Mouse (Mus musculus): Measurements from ENCODE around the gene Slc16a8. TPM values are rescaled to one million over a fixed set of nuclear protein-coding genes. Genes with fewer than 3 reads are reported as not detected.

Gene Slc16a8
- polyA plus RNA-seq, 1 experiment from 2014 or later = 0.50 TPM

- ATAC-seq (ENCODE audit: insufficient number of reproducible peaks, insufficient read depth, low FRiP score, low TSS enrichment) = no peak
- H3K4me2 ChIP-seq (replicated peaks) = no peak overlapping the region
- 80% methylated on average over 5 of the region's 5 CpGs for WGBS
- no peaks in the 10 kb centered on the region for H3K27me3 ChIP-seq
- 0 out of 2 replicates have a peak, but pooled peaks cover 4% of the 10 kb centered on the region for H3K36me3 ChIP-seq
- H3K4me1 ChIP-seq = peaks cover 3% of the 10 kb centered on the region; the same call in 1 of the 2 replicates
- H3K27ac ChIP-seq = no peak overlapping the region
- H3K4me3 ChIP-seq = no peak overlapping the region
- H3K9ac ChIP-seq = no peak overlapping the region
- H3K9me3 ChIP-seq = no peaks in the 10 kb centered on the region
Measured at GRCm38 (mm10) chr15:79282434-79282833, 27.9 kb upstream of the Slc16a8 start.

- no peaks in the 10 kb centered on the region for H3K9me3 ChIP-seq
- H3K27me3 ChIP-seq = no peaks in the 10 kb centered on the region
- H3K4me3 ChIP-seq = no peak overlapping the region
- H3K9ac ChIP-seq = no peak overlapping the region
- H3K36me3 ChIP-seq = 0 out of 2 replicates have a peak, but pooled peaks cover 4% of the 10 kb centered on the region
- peaks cover 3% of the 10 kb centered on the region; the same call in 1 of the 2 replicates for H3K4me1 ChIP-seq
- WGBS = 84% methylated on average over 1 of the region's 1 CpGs
- no peak for ATAC-seq (ENCODE audit: insufficient number of reproducible peaks, insufficient read depth, low FRiP score, low TSS enrichment)
- H3K4me2 ChIP-seq (replicated peaks) = no peak overlapping the region
- H3K27ac ChIP-seq = no peak overlapping the region
Measured at GRCm38 (mm10) chr15:79281389-79281788, 26.8 kb upstream of the Slc16a8 start.

- no peak overlapping the region for H3K4me3 ChIP-seq
- H3K27ac ChIP-seq = no peak overlapping the region
- no peaks in the 10 kb centered on the region for H3K9me3 ChIP-seq
- 58% methylated on average over 5 of the region's 5 CpGs for WGBS
- peaks cover 3% of the 10 kb centered on the region; the same call in 1 of the 2 replicates for H3K4me1 ChIP-seq
- no peak for ATAC-seq (ENCODE audit: insufficient number of reproducible peaks, insufficient read depth, low FRiP score, low TSS enrichment)
- H3K4me2 ChIP-seq (replicated peaks) = no peak overlapping the region
- H3K9ac ChIP-seq = no peak overlapping the region
- H3K27me3 ChIP-seq = no peaks in the 10 kb centered on the region
- H3K36me3 ChIP-seq = no peaks in the 10 kb centered on the region
Measured at GRCm38 (mm10) chr15:79280850-79281249, 26.3 kb upstream of the Slc16a8 start.

- Histone ChIP-seq H3K27ac (no peak overlapping the region), H3K9ac (no peak overlapping the region), H3K4me2 (replicated peaks) (no peak overlapping the region), H3K4me1 (peaks cover 3% of the 10 kb centered on the region; the same call in 1 of the 2 replicates), H3K27me3 (no peaks in the 10 kb centered on the region), H3K36me3 (no peaks in the 10 kb centered on the region), H3K4me3 (no peak overlapping the region), H3K9me3 (no peaks in the 10 kb centered on the region)
- ATAC-seq (ENCODE audit: insufficient number of reproducible peaks, insufficient read depth, low FRiP score, low TSS enrichment) = no peak
- WGBS = 28% methylated on average over 6 of the region's 6 CpGs
Measured at GRCm38 (mm10) chr15:79280209-79280608, 25.6 kb upstream of the Slc16a8 start.

GRCm38 (mm10) chr15:79277728-79278127 is 23.2 kb upstream of the Slc16a8 start:
- Histone ChIP-seq H3K9me3 (no peaks in the 10 kb centered on the region), H3K4me3 (no peak overlapping the region), H3K27me3 (no peaks in the 10 kb centered on the region), H3K27ac (no peak overlapping the region), H3K9ac (no peak overlapping the region), H3K4me1 (peaks cover 3% of the 10 kb centered on the region; the same call in 1 of the 2 replicates), H3K36me3 (no peaks in the 10 kb centered on the region), H3K4me2 (replicated peaks) (no peak overlapping the region)
- ATAC-seq (ENCODE audit: insufficient number of reproducible peaks, insufficient read depth, low FRiP score, low TSS enrichment) = no peak
- WGBS = 50% methylated on average over 10 of the region's 10 CpGs

- no peaks in the 10 kb centered on the region for H3K9me3 ChIP-seq
- ATAC-seq (ENCODE audit: insufficient number of reproducible peaks, insufficient read depth, low FRiP score, low TSS enrichment) = no peak
Measured at GRCm38 (mm10) chr15:79273020-79273419, 18.5 kb upstream of the Slc16a8 start.

GRCm38 (mm10) chr15:79271124-79271746 is 16.7 kb upstream of the Slc16a8 start:
- H3K27ac ChIP-seq = no peak overlapping the region
- WGBS = 14% methylated on average over 17 of the region's 17 CpGs
- peak overlapping the region; percentile 54 for H3K4me2 ChIP-seq (replicated peaks)
- no peaks in the 10 kb centered on the region for H3K9me3 ChIP-seq
- peaks cover 14% of the 10 kb centered on the region; the same call in 1 of the 2 replicates for H3K27me3 ChIP-seq
- H3K36me3 ChIP-seq = no peaks in the 10 kb centered on the region
- H3K9ac ChIP-seq = no peak overlapping the region
- ATAC-seq (ENCODE audit: insufficient number of reproducible peaks, insufficient read depth, low FRiP score, low TSS enrichment) = no peak
- H3K4me3 ChIP-seq = 0 out of 2 replicates have a peak overlapping the region, but pooled peaks have one; percentile 29
- H3K4me1 ChIP-seq = peaks cover 8% of the 10 kb centered on the region; the same call in 1 of the 2 replicates

More at GRCm38 (mm10) chr15:79273020-79273419, 18.5 kb upstream of the Slc16a8 start:
- Histone ChIP-seq H3K4me2 (replicated peaks) (no peak overlapping the region), H3K4me3 (no peak overlapping the region), H3K27me3 (peaks cover 14% of the 10 kb centered on the region; the same call in 1 of the 2 replicates), H3K4me1 (peaks cover 8% of the 10 kb centered on the region; the same call in 1 of the 2 replicates), H3K27ac (no peak overlapping the region), H3K9ac (no peak overlapping the region), H3K36me3 (no peaks in the 10 kb centered on the region)
- WGBS = 63% methylated on average over 10 of the region's 10 CpGs

- Histone ChIP-seq H3K9me3 (no peaks in the 10 kb centered on the region), H3K4me2 (replicated peaks) (peak overlapping the region; percentile 54), H3K4me1 (peaks cover 8% of the 10 kb centered on the region; the same call in 1 of the 2 replicates), H3K27ac (no peak overlapping the region), H3K4me3 (peak overlapping the region; percentile 29), H3K9ac (no peak overlapping the region), H3K36me3 (no peaks in the 10 kb centered on the region), H3K27me3 (peaks cover 14% of the 10 kb centered on the region; the same call in 1 of the 2 replicates)
- ATAC-seq (ENCODE audit: insufficient number of reproducible peaks, insufficient read depth, low FRiP score, low TSS enrichment) = peak; percentile 30; the same call in 1 of the 2 replicates
- WGBS = 2% methylated on average over 33 of the region's 33 CpGs
Measured at GRCm38 (mm10) chr15:79270317-79271123, 16.0 kb upstream of the Slc16a8 start.

- Histone ChIP-seq H3K27me3 (peaks cover 14% of the 10 kb centered on the region; the same call in 1 of the 2 replicates), H3K9me3 (no peaks in the 10 kb centered on the region), H3K9ac (no peak overlapping the region), H3K27ac (no peak overlapping the region), H3K36me3 (no peaks in the 10 kb centered on the region), H3K4me3 (no peak overlapping the region), H3K4me1 (peaks cover 8% of the 10 kb centered on the region; the same call in 1 of the 2 replicates), H3K4me2 (replicated peaks) (no peak overlapping the region)
- 13% methylated on average over 1 of the region's 1 CpGs for WGBS
- no peak for ATAC-seq (ENCODE audit: insufficient number of reproducible peaks, insufficient read depth, low FRiP score, low TSS enrichment)
Measured at GRCm38 (mm10) chr15:79268521-79268920, 14.0 kb upstream of the Slc16a8 start.

- no peak overlapping the region for H3K4me3 ChIP-seq
- H3K27me3 ChIP-seq = peaks cover 29% of the 10 kb centered on the region
- WGBS = 66% methylated on average over 4 of the region's 4 CpGs
- H3K36me3 ChIP-seq = no peaks in the 10 kb centered on the region
- no peak for ATAC-seq (ENCODE audit: insufficient number of reproducible peaks, insufficient read depth, low FRiP score, low TSS enrichment)
- H3K4me1 ChIP-seq = peaks cover 14% of the 10 kb centered on the region; the same call in 1 of the 2 replicates
- no peaks in the 10 kb centered on the region for H3K9me3 ChIP-seq
- no peak overlapping the region for H3K27ac ChIP-seq
- H3K9ac ChIP-seq = no peak overlapping the region
- no peak overlapping the region for H3K4me2 ChIP-seq (replicated peaks)
Measured at GRCm38 (mm10) chr15:79265384-79265783, 10.8 kb upstream of the Slc16a8 start.

GRCm38 (mm10) chr15:79263726-79264125 is 9.2 kb upstream of the Slc16a8 start:
- H3K27me3 ChIP-seq = peaks cover 45% of the 10 kb centered on the region
- no peak for ATAC-seq (ENCODE audit: insufficient number of reproducible peaks, insufficient read depth, low FRiP score, low TSS enrichment)

More at GRCm38 (mm10) chr15:79263726-79264125, 9.2 kb upstream of the Slc16a8 start:
- WGBS = 94% methylated on average over 6 of the region's 6 CpGs
- peaks cover 14% of the 10 kb centered on the region; the same call in 1 of the 2 replicates for H3K4me1 ChIP-seq
- no peaks in the 10 kb centered on the region for H3K9me3 ChIP-seq
- H3K4me2 ChIP-seq (replicated peaks) = no peak overlapping the region
- H3K4me3 ChIP-seq = no peak overlapping the region
- no peaks in the 10 kb centered on the region for H3K36me3 ChIP-seq
- H3K27ac ChIP-seq = no peak overlapping the region
- H3K9ac ChIP-seq = no peak overlapping the region
